Mouse (Mus musculus): Measurements from ENCODE around the gene Bag6.

GRCm38 (mm10) chr17:35173329-35173728, 38.4 kb downstream of the Bag6 start:
- no peak for TF ChIP-seq CTCF (conservative IDR thresholded peaks at IDR 0.05; ENCODE audit: insufficient read depth, insufficient read length, low read depth, low read length)
- TF ChIP-seq POLR2A (IDR thresholded peaks at IDR 0.05; ENCODE audit: low read depth, low read length) = no peak

Measured in kidney, adult 2 months (tissue).